Mouse (Mus musculus) bone marrow, adult 2 months (tissue): ENCODE measurements around the gene Vmn2r90.

ENCODE experiments used
- CTCF ChIP-seq: fragments of 200-500 bp; IDR thresholded peaks from 2 replicates; pipeline ENCODE4 v1.5.1; 2011; ENCODE audit warnings: low read length, control low read depth; ENCODE audit not compliant: control insufficient read depth, insufficient read depth
- POLR2A ChIP-seq: fragments of 200-500 bp; IDR thresholded peaks from 2 replicates; pipeline ENCODE4 v1.6.1; 2011; ENCODE audit warnings: low read depth, mild to moderate bottlenecking, control low read depth, low read length, borderline replicate concordance; ENCODE audit not compliant: control insufficient read depth

- TF ChIP-seq CTCF (no peak), POLR2A (no peak)
Measured at GRCm38 (mm10) chr17:17678781-17679180, 24.8 kb upstream of the Vmn2r90 start.
